ENCODE assay signal across 25 mouse cellular contexts in genomic region chr2:11644057-11644456, GRCm38 (mm10). TPM values are rescaled to one million over a fixed set of nuclear protein-coding genes. Genes with fewer than 3 reads are reported as not detected.
"Had no signal": no experiment of that assay in that cellular context is flagged by ENCODE, and none has a peak within 500 bp of the region (broad histone marks: within the 10 kb centered on the region; RNA-seq: fewer than 3 reads in every experiment).

No protein-coding gene starts in this region.

- H3K27ac ChIP-seq: neural tube, embryonic 13.5 days; neural tube, embryonic 15.5 days; stomach, embryonic 15.5 days; stomach, postnatal 0 days had no signal

- DNase-seq: retina, postnatal 1 day; right cerebral cortex, adult 18-20 months; right cerebral cortex, postnatal 14 days; right cerebral cortex, postnatal 25 days; right cerebral cortex, postnatal 4 days; spleen, adult 18-20 months; thymus, adult 18-20 months; thymus, adult 2 months; thymus, postnatal 14 days; thymus, postnatal 25 days; thymus, postnatal 36 days; thymus, postnatal 4 days had no signal

- H3K36me3 ChIP-seq: neural tube, embryonic 13.5 days; neural tube, embryonic 15.5 days; stomach, embryonic 15.5 days had no signal

- H3K9ac ChIP-seq: neural tube, embryonic 13.5 days; neural tube, embryonic 15.5 days; stomach, embryonic 15.5 days had no signal

- H3K4me3 ChIP-seq: neural tube, embryonic 13.5 days; neural tube, embryonic 15.5 days; stomach, embryonic 15.5 days had no signal

- H3K27me3 ChIP-seq: neural tube, embryonic 13.5 days; neural tube, embryonic 15.5 days; stomach, embryonic 15.5 days had no signal

- H3K9me3 ChIP-seq: neural tube, embryonic 13.5 days; neural tube, embryonic 15.5 days; stomach, embryonic 15.5 days had no signal

- H3K4me1 ChIP-seq: neural tube, embryonic 13.5 days; neural tube, embryonic 15.5 days; stomach, embryonic 15.5 days had no signal

- H3K4me2 ChIP-seq: neural tube, embryonic 13.5 days; neural tube, embryonic 15.5 days; stomach, embryonic 15.5 days had no signal

RNA-seq across cellular contexts. Expression of gene Il2ra, which starts 1.4 kb away (rescaled TPM):
- polyA plus RNA-seq: neural tube, embryonic 14.5 days; neural tube, embryonic 15.5 days; stomach, embryonic 14.5 days; stomach, embryonic 16.5 days; stomach, postnatal 0 days had no signal

RNA-seq across cellular contexts. Expression of gene Gm17490, which starts 18.0 kb away (rescaled TPM):
- total RNA-seq: neutrophil, adult 5-6 weeks had no signal
- polyA plus RNA-seq: neural tube, embryonic 13.5 days; neural tube, embryonic 14.5 days; neural tube, embryonic 15.5 days; small intestine, adult 2 months; spleen, adult 2 months; stomach, embryonic 14.5 days; stomach, embryonic 15.5 days; stomach, embryonic 16.5 days; stomach, postnatal 0 days; testis, adult 2 months; thymus, adult 2 months; thymus, postnatal 0 days; urinary bladder, adult 2 months had no signal
